Mouse (Mus musculus) limb, embryonic 11.5 days (tissue): ENCODE results near the gene Usp49. TPM values are rescaled to one million over a fixed set of nuclear protein-coding genes. Genes with fewer than 3 reads are reported as not detected.
A peak's percentile ranks its signal among the peaks of the same experiment; 100 is the strongest.

Source experiments
- ATAC-seq: fragments of 200-750 bp; cut with Nextera tagmentation; 2 replicates; pipeline ENCODE4 v1.8.0; 2017; ENCODE audit warnings: low read depth; ENCODE audit not compliant: insufficient number of reproducible peaks, low FRiP score, low TSS enrichment
- DNase-seq: peaks from one replicate; pipeline ENCODE4 v3.0.0-alpha.2; 2015; ENCODE audit warnings: low spot score
- H3K27ac ChIP-seq: fragments of 300-500 bp; sonication (generic); replicated peaks from 2 replicates; pipeline ENCODE4 v1.5.1; 2014; ENCODE audit warnings: low read depth, mild to moderate bottlenecking, low read length
- H3K27me3 ChIP-seq: fragments of 300-500 bp; sonication (generic); 2 replicates; pipeline ENCODE4 v1.6.1; 2014; ENCODE audit warnings: mild to moderate bottlenecking, low read length, mixed read lengths; ENCODE audit not compliant: control insufficient read depth, insufficient read depth
- H3K36me3 ChIP-seq: fragments of 300-500 bp; sonication (generic); 2 replicates; pipeline ENCODE4 v1.6.1; 2014; ENCODE audit warnings: mild to moderate bottlenecking, low read length, moderate library complexity, mixed read lengths; ENCODE audit not compliant: control insufficient read depth, insufficient read depth
- H3K4me1 ChIP-seq: fragments of 300-500 bp; sonication (generic); 2 replicates; pipeline ENCODE4 v1.6.1; 2014; ENCODE audit warnings: low read length, mixed read lengths; ENCODE audit not compliant: control insufficient read depth, insufficient read depth
- H3K4me2 ChIP-seq: fragments of 300-500 bp; sonication (generic); 2 replicates; pipeline ENCODE4 v1.6.1; 2014; ENCODE audit warnings: low read depth, mild to moderate bottlenecking, moderate library complexity; ENCODE audit not compliant: severe bottlenecking
- H3K4me3 ChIP-seq: fragments of 300-500 bp; sonication (generic); 2 replicates; pipeline ENCODE4 v1.5.1; 2014; ENCODE audit warnings: low read depth, low read length
- H3K9ac ChIP-seq: fragments of 300-500 bp; sonication (generic); 2 replicates; pipeline ENCODE4 v1.6.1; 2014; ENCODE audit warnings: mild to moderate bottlenecking, low read length
- H3K9me3 ChIP-seq: fragments of 300-500 bp; sonication (generic); 2 replicates; pipeline ENCODE4 v1.6.1; 2016; ENCODE audit warnings: low read length; ENCODE audit not compliant: control insufficient read depth
- WGBS: fragments of 180-500 bp; shearing (Covaris S2); extraction: QIAGEN DNeasy Blood & Tissue Kit; methylation state at CpG from one replicate; pipeline ENCODE4 v1.1.7; 2014; 5-methylcytosine and 5-hydroxymethylcytosine counted together
- polyA plus RNA-seq: library from polyadenylated mRNA; unstranded; fragments of >200 nt; fragmentation: Nextera tagmentation; extraction: Ambion mirVana; gene quantifications from 2 replicates; pipeline ENCODE4 v1.2.1, GENCODE M21; 2014

The Usp49 gene
- polyA plus RNA-seq, 1 experiment from 2014 or later, result 6.7 TPM

- Histone ChIP-seq H3K9me3 (no peaks in the 10 kb centered on the region), H3K4me2 (peak within 1 kb of the TSS; percentile 95), H3K4me3 (peak within 1 kb of the TSS; percentile 74), H3K4me1 (peaks cover 10% of the 10 kb centered on the region; the same call in 1 of the 2 replicates), H3K36me3 (0 out of 2 replicates have a peak, but pooled peaks cover 4% of the 10 kb centered on the region), H3K9ac (peak within 1 kb of the TSS; percentile 81), H3K27me3 (no peaks in the 10 kb centered on the region), H3K27ac (0 out of 2 replicates have a peak within 1 kb of the TSS, but pooled peaks have one; percentile 0)
- DNase-seq (no peak), ATAC-seq (no peak)
- 0% methylated on average over 9 of the region's 9 CpGs for WGBS
Observed at GRCm38 (mm10) chr17:47688344-47688607, 57.8 kb downstream of the Usp49 start, which contains the start of gene Tomm6. TSS of gene Tomm6 (minus strand) at chr17:47688386.

GRCm38 (mm10) chr17:47688608-47689575 lies 58.4 kb downstream of the Usp49 start, which contains the start of gene Frs3:
TSS of gene Frs3 (plus strand) at chr17:47689030.
- 2% methylated on average over 56 of the region's 58 CpGs for WGBS

GRCm38 (mm10) chr17:47689894-47690293 lies 59.4 kb downstream of the Usp49 start:
- DNase-seq, result no peak
- H3K27ac ChIP-seq, result no peak overlapping the region
- no peaks in the 10 kb centered on the region for H3K9me3 ChIP-seq
- H3K9ac ChIP-seq, result no peak overlapping the region
- no peaks in the 10 kb centered on the region for H3K27me3 ChIP-seq
- peaks cover 15% of the 10 kb centered on the region for H3K4me1 ChIP-seq
- H3K36me3 ChIP-seq, result no peaks in the 10 kb centered on the region
- WGBS, result 80% methylated on average over 8 of the region's 8 CpGs
- no peak for ATAC-seq
- H3K4me2 ChIP-seq, result peak overlapping the region; percentile 95
- H3K4me3 ChIP-seq, result no peak overlapping the region

More at GRCm38 (mm10) chr17:47688608-47689575, 58.4 kb downstream of the Usp49 start, which contains the start of gene Frs3:
- peak within 1 kb of the TSS; percentile 81 for H3K9ac ChIP-seq
- H3K27ac ChIP-seq, result 0 out of 2 replicates have a peak within 1 kb of the TSS, but pooled peaks have one; percentile 0
- H3K36me3 ChIP-seq, result 0 out of 2 replicates have a peak, but pooled peaks cover 4% of the 10 kb centered on the region
- peak within 1 kb of the TSS; percentile 95 for H3K4me2 ChIP-seq
- ATAC-seq, result peak; percentile 28; the same call in 1 of the 2 replicates
- H3K9me3 ChIP-seq, result no peaks in the 10 kb centered on the region
- DNase-seq, result peak; percentile 80
- peak within 1 kb of the TSS; percentile 74 for H3K4me3 ChIP-seq
- no peaks in the 10 kb centered on the region for H3K27me3 ChIP-seq
- peaks cover 12% of the 10 kb centered on the region for H3K4me1 ChIP-seq

GRCm38 (mm10) chr17:47691650-47692049 lies 61.2 kb downstream of the Usp49 start:
- no peaks in the 10 kb centered on the region for H3K27me3 ChIP-seq
- 85% methylated on average over 3 of the region's 3 CpGs for WGBS

GRCm38 (mm10) chr17:47693671-47694441 lies 63.4 kb downstream of the Usp49 start:
- ATAC-seq (peak; percentile 3; the same call in 1 of the 2 replicates), DNase-seq (no peak)
- H3K4me2 ChIP-seq, result peak overlapping the region; percentile 78
- H3K9ac ChIP-seq, result no peak overlapping the region; the same call in 1 of the 2 replicates
- H3K27me3 ChIP-seq, result no peaks in the 10 kb centered on the region
- WGBS, result 39% methylated on average over 13 of the region's 13 CpGs
- H3K4me1 ChIP-seq, result peaks cover 9% of the 10 kb centered on the region
- no peaks in the 10 kb centered on the region for H3K9me3 ChIP-seq
- H3K4me3 ChIP-seq, result peak overlapping the region; percentile 69
- no peak overlapping the region for H3K27ac ChIP-seq
- no peaks in the 10 kb centered on the region for H3K36me3 ChIP-seq

More at GRCm38 (mm10) chr17:47691650-47692049, 61.2 kb downstream of the Usp49 start:
- H3K9ac ChIP-seq, result no peak overlapping the region
- no peak overlapping the region for H3K27ac ChIP-seq
- no peak for ATAC-seq
- H3K4me3 ChIP-seq, result no peak overlapping the region
- peaks cover 15% of the 10 kb centered on the region for H3K4me1 ChIP-seq
- H3K36me3 ChIP-seq, result no peaks in the 10 kb centered on the region
- no peak overlapping the region for H3K4me2 ChIP-seq
- H3K9me3 ChIP-seq, result no peaks in the 10 kb centered on the region
- no peak for DNase-seq

- peaks cover 7% of the 10 kb centered on the region for H3K4me1 ChIP-seq
- no peak for ATAC-seq
- no peaks in the 10 kb centered on the region for H3K9me3 ChIP-seq
- H3K36me3 ChIP-seq, result no peaks in the 10 kb centered on the region
- H3K27ac ChIP-seq, result no peak within 1 kb of the TSS; the same call in 1 of the 2 replicates
- H3K27me3 ChIP-seq, result no peaks in the 10 kb centered on the region
- no peak for DNase-seq
- WGBS, result 0% methylated on average over 3 of the region's 3 CpGs
- peak within 1 kb of the TSS; percentile 86 for H3K9ac ChIP-seq
- H3K4me2 ChIP-seq, result peak within 1 kb of the TSS; percentile 78
- H3K4me3 ChIP-seq, result peak within 1 kb of the TSS; percentile 69
Observed at GRCm38 (mm10) chr17:47694442-47694502, 63.8 kb downstream of the Usp49 start, which contains the start of gene Gm21981. TSS of gene Gm21981 (minus strand) at chr17:47694455.

- Histone ChIP-seq H3K9me3 (no peaks in the 10 kb centered on the region), H3K4me1 (peaks cover 6% of the 10 kb centered on the region), H3K4me2 (peak within 1 kb of the TSS; percentile 78), H3K36me3 (no peaks in the 10 kb centered on the region), H3K27ac (no peak within 1 kb of the TSS; the same call in 1 of the 2 replicates), H3K4me3 (peak within 1 kb of the TSS; percentile 69), H3K9ac (peak within 1 kb of the TSS; percentile 86), H3K27me3 (no peaks in the 10 kb centered on the region)
- peak; percentile 99 for DNase-seq
- under 1% methylated on average over 66 of the region's 82 CpGs for WGBS
- peak; percentile 90 for ATAC-seq
Observed at GRCm38 (mm10) chr17:47694503-47695336, 64.2 kb downstream of the Usp49 start, which contains the start of gene Prickle4. TSS of gene Prickle4 (minus strand) at chr17:47694736.
